Mouse (Mus musculus) adipocyte (in vitro differentiated cells): ENCODE measurements around the gene Mindy4.
"Not testable (repeated sequence)": the region's sequence is repeated elsewhere in the genome, so short reads cannot be mapped to it uniquely, and the experiment has no call there.

Source experiments
- DNase-seq: peaks from one replicate; pipeline ENCODE4 v3.0.0-alpha.2; 2016; ENCODE audit warnings: low spot score

Gene Mindy4

GRCm38 (mm10) chr6:55202913-55203910 is at the start of gene Mindy4:
TSS of gene Mindy4 (plus strand) at chr6:55203383.
- DNase-seq = peak; percentile 98

DNA sequence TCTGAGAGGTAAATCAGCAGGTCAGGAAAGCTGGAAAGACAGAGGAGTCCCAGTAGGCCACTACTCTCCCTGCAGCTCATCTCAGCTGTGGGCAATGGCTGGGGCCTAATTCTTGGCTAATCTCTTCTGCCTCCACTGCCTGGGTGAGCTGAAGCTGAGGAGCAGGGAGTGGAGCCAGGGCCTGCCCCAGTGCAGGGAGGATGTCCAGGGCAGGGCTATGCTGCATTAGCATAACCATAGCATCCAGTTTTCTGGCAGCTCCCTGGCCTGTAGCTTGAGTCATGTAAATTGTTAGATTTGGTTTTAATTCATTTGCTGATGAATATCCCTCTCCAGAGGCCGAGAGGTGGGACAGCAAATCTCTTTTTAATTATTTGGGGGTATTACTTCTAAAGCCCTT is 43.9 kb upstream of the Mindy4 start:
- DNase-seq = no peak

GRCm38 (mm10) chr6:55161311-55161761 is 41.8 kb upstream of the Mindy4 start:
- DNase-seq = no peak

- DNase-seq = no peak
These were observed 40.1 kb upstream of the Mindy4 start for GRCm38 (mm10) chr6:55163046-55163584.

DNA sequence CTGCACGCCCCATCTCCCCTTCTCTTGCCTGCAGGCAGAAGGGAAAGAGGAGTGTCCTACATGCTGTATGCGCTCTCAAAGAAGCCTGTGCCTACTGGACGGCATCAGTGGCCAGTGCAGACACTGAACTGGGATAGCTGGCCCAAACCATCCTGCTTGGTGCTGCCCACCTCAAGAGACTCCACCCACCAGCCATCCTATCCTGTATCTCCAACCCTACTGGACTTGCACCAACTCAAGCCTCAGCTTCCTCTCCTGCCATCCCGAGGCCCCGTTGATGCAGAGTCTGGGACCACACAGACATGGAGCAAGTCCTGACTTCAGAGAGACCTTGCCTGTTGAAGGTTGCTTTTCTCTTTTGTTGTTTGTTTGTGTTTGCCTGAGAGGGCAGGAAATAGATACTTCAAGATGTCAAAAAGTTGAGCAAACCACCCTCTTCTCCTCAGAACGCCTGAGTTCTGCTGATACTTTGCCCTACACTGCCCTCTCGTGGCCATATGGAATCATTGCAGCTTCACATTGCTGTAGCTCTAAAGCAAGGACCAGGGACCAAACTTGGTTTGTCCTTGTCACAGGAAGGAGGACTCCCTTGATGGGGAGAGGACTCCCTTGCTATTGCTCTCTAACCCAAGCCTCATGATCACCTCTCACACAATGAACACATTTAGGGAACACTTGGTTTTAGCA is 36.3 kb upstream of the Mindy4 start:
- DNase-seq = peak; percentile 95

- no peak for DNase-seq
These were observed 33.4 kb upstream of the Mindy4 start for GRCm38 (mm10) chr6:55169818-55170217.

- no peak for DNase-seq
These were observed 31.5 kb upstream of the Mindy4 start for GRCm38 (mm10) chr6:55171638-55172037.

DNA sequence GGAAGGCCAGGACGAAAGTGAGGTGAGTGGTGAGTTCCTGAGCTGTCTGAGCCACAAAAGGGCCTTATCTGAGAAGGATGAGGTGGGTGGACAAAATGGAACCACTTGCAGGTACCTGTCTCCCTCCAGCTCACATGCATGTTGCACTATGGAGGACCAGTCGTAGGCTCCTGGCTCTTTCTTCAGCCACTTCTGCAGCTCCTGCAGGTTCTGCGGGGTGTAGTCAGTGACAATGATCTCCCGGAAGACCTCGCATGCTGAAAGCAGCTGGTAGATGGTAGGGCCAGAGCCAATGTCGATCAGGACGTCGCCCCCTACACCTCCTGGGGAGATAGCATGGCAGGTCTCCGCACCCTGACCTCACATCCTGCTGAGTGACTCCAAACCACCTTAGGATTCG is 30.0 kb upstream of the Mindy4 start:
- DNase-seq = no peak

DNA sequence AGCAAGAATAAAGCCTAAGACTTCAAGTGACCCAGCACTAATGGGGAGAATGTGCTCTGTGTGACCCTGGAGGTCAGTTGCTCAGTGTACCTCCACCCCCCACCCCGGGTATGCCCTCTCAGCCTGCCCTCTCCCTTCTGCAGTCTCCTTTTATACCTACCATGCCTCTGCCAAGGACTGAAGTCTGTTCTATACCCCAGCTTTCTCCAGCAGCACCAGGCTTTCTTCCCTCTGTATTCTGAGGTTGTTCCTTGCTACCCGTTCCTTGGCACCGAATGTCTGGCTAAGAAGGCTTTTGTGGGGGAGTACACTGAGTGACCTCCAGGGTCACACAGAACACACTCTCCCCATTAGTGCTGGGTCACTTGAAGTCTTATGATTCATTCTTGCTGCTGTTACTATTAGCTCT is 29.2 kb upstream of the Mindy4 start:
- no peak for DNase-seq

DNA sequence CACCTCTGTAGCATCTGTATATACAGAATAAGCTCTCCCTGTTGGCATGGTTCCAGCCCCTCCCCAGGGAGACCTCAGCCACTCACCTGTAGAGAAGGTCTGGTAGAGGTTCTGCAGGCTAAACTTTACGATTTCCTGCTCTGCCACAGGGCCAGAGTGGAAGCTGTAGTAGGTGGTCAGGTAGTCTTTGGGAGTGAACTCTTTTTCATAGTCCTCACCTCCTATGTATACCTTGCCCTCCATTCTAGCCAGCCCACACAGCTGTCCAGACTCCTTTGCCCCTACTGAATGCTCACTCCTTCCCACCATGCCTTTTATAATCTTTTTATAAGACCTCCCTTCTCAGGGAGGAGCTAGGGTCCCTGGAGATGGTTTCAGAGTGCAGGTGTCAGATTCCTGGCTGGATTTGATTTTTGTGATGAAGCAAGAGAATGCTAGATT is 28.4 kb upstream of the Mindy4 start, which contains the start of gene Inmt:
Gene Inmt, minus strand, starts transcription at position 303 of the 441 bp plus-strand sequence.
- no peak for DNase-seq

DNA sequence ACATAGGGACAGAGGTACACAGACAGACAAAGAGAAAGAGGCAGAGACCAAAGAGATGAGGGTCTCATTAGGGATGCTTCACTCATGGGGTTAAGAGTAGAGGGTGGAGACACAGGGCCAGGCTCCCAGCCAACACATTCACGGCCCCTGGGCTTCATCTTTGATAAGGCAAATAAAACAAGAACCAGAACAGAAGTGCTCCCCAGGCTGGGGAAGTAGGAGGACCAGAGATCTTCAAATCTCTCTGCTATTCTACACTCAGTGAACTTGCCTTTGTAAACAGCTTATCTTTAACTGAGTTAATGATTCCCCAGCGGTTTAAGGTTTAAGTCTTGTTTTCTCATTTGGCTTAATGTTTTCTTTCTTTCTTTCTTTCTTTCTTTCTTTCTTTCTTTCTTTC is 27.7 kb upstream of the Mindy4 start:
- DNase-seq = no peak

DNA sequence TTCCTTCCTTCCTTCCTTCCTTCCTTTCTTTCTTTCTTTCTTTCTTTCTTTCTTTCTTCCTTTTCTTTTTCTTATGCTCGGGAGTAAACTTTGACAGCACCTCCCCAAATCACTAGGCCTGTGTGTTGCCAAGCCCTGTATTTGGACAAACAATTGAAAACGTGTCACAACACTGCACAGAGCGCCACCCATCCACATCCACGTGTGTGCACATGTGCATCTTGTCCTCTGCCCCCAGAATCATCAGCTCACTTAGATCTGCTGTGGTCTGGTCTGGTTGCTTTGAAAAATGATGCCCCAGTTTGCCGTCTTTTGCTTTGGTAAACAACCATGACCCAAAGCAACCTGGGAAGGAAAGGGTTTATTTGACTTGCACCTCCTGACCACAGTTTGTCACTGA is 27.3 kb upstream of the Mindy4 start:
- no peak for DNase-seq

DNA sequence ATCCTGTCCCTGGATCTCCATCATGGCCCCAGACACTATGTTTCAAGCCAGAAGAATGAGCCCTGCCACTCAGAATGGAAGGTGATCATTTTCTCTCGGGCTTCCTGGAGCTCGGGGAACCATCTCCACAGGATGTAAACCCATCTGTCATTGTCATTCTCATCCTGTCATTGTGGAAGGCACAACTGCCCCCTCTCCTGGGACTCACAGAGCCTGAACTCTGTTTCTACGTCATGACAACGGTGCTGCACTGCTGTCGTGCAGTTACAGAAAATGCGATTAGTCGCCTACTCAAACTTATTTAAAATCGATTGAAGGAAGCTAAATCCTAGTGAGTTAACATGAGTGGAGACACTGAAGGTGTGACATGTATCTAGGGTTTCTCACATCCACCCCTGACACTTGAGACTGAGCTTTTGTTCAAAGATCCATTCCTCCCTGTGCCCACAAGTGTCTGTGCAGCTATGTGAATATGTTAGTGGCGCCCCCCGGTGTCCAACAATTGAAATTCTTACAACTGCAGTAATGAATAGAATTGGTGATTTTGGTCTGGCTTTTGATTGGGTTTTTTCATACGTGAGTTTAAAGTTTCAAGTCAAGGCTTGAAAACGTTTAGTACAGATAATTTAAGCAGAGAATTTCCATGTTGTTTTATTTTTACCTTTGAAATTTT is 26.0 kb upstream of the Mindy4 start:
- no peak for DNase-seq

GRCm38 (mm10) chr6:55179560-55179959 is 23.6 kb upstream of the Mindy4 start:
- DNase-seq = peak; percentile 61

DNA sequence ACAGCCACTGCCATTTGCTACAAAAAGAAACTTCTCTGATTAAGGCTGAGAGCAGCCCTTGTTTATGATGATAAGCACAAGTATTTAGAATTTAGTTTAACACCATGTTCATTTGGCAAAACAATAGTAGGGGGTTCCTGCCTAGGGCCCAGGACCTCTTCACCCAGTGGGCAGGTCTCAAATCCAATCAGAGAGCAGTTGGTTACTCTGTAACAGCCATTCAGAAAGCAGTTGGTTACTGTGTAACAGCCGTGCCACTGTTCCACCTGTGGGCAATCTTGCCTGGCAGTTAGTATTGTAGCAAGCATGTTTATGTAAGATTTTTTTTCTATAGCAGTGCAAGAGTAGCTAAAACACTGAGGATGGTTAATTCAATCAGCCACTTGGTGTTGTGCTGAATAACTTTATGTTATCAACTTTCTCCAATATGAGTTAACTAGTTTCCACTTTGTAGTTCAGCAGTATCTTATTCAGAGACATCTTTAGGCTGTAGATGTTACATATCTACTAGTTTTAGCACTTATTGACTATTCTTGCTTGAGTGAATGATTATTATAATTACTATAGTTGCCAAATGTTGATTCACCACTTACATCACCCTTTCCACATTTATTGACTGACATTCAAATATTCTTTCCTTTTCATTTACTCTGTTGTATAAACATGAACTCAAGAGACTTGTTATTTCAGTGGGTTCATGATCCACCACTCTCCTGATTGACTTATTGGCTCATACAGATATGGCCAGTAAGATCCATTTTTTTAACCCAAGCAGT is 20.3 kb upstream of the Mindy4 start:
- DNase-seq = no peak

DNA sequence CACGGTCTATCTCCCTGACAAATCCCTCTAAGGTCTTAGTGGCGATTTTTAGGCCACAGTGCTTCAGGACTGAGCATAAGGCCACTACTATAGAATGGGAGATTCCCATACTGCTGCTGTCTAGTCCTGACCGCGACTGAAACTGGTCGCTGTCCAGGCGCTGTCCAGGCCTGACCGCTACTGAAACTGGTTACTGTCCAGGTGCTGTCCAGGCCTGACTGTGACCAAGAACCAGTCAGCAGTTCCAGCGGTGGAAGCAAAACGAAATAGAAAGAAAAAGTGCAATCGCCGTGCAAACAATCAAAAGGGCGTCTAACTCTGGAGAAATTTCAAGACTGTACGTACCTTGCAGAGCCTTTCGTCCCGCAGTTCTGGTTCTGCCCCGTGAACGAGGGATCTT is 15.4 kb upstream of the Mindy4 start:
- DNase-seq = not testable (repeated sequence)

DNA sequence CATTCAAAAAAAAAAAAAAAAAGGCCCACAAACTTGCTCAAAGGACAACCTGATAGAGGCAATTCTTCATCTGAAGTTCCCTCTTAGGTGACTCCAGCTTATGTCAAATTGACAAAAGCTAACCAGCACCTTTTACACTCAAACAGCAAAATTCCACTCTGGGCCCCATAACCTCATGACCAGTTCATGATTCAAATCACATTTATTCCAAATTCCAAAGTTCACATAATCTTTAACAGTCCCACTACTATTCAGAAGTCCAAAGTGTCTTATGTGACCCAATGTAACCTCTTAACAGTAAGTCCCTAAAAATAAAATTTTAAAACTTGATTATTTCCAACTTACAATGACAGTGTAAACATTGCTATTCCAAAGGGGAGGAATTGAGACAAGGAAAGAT is 13.8 kb upstream of the Mindy4 start:
- DNase-seq = no peak

DNA sequence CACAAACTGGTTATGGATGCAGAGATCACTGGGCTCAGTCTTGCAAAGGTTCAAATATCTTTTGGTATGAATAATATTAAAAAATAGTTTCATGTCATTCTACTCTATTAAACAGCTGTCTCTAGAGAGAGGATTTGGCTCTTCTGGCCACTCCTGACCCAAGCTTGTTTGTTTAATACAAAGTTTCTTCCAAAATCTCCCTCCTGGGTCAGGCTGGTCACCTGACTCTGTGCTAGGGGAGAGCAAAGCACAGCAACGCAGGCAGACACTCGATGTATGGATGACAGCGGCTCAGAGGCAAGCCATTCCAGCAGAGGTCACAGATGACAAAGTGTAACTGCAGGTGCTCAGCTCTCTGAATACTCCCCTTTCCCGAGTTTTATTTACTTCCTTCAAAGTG is 11.6 kb upstream of the Mindy4 start:
- DNase-seq = no peak

DNA sequence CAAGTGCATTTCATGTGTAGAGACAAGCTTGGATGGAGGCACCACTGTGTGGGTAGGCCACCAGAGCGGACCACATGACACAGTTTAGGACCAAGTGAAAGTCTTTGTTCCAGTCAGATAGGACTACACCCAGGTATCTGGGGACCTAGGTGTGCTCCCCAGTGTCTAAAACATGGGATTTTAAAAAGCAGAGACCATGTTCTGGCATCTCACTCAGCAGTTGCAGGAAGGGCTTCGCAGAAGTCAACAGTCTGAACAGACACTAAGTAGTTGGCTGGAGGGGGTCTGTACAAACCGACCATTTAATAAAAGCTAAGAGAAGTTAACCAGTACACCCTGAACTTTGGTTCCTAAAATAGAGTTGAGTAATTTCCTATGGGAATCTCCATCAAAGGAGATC is 10.0 kb upstream of the Mindy4 start:
- DNase-seq = no peak

DNA sequence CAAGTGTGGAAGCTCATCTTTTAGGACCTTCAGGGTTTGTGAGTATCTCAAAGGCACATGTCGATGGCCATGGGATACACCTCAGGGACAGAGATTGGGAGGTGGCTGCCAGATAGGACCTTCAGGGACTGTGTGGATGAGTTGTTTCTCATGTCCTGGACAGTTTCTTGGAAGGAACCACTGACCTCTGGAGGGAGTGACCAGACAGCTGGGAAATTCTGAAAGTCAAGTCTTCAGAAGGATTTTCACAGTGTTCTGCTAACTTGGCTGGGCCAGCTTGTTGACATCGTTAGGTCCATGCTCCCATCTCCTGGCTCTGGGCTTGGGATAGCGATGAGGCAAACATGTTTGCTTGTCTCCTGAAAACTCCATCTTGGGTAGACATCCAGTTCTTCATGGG is 4.1 kb upstream of the Mindy4 start:
- DNase-seq = peak; percentile 55

GRCm38 (mm10) chr6:55203931-55204330 is 748 bp downstream of the Mindy4 start:
- DNase-seq = no peak
